8 mouse cellular contexts compared by ENCODE assay signal in genomic region chr2:30495909-30496861, GRCm38 (mm10). TPM values are rescaled to one million over a fixed set of nuclear protein-coding genes. Genes with fewer than 3 reads are reported as not detected.
DNase-seq lines count a peak whose midpoint lies in the region; ATAC-seq and TF ChIP-seq lines count a peak whose summit lies in the region.

No protein-coding gene starts in this region.

- DNase-seq in ES-CJ7 (ENCODE audit: low read depth, low spot score): peak; percentile 78
- peak; percentile 63 to 77 for DNase-seq in cerebellum, adult 18-20 months
- peak; percentile 79 for DNase-seq in hindbrain, embryonic 10.5 days (ENCODE audit: low spot score)
- peak; percentile 56 to 62 for DNase-seq in layer of hippocampus, adult 8-10 months (ENCODE audit: low spot score in 2 of 2)
- peak; percentile 84 for DNase-seq in lung, embryonic 14.5 days
- peak; percentile 56 for DNase-seq in thymus, postnatal 0 days (ENCODE audit: low spot score)

- no peaks in the 10 kb centered on the region for H3K27me3 ChIP-seq in hindbrain, embryonic 10.5 days (ENCODE audit: insufficient read depth, poor library complexity, severe bottlenecking)
- no peaks in the 10 kb centered on the region for H3K27me3 ChIP-seq in lung, embryonic 14.5 days (ENCODE audit: insufficient read depth, low read length)
- no peaks in the 10 kb centered on the region for H3K27me3 ChIP-seq in neural tube, embryonic 15.5 days (replicated peaks)

- H3K36me3 ChIP-seq in hindbrain, embryonic 10.5 days: no peaks in the 10 kb centered on the region
- H3K36me3 ChIP-seq in lung, embryonic 14.5 days (ENCODE audit: insufficient read depth): no peaks in the 10 kb centered on the region
- H3K36me3 ChIP-seq in neural tube, embryonic 15.5 days: no peaks in the 10 kb centered on the region

- no peaks in the 10 kb centered on the region for H3K9me3 ChIP-seq in hindbrain, embryonic 10.5 days
- H3K9me3 ChIP-seq in lung, embryonic 14.5 days (ENCODE audit: low read depth, low read length): no peaks in the 10 kb centered on the region
- no peaks in the 10 kb centered on the region for H3K9me3 ChIP-seq in neural tube, embryonic 15.5 days (replicated peaks)

- no peak for TF ChIP-seq CTCF in lung, embryonic 14.5 days (IDR thresholded peaks at IDR 0.05; ENCODE audit: low read depth)

- H3K4me3 ChIP-seq in hindbrain, embryonic 10.5 days: peak overlapping the region; percentile 48
- H3K4me3 ChIP-seq in lung, embryonic 14.5 days (ENCODE audit: low read depth, low read length): peak overlapping the region; percentile 25
- H3K4me3 ChIP-seq in neural tube, embryonic 15.5 days (replicated peaks): peak overlapping the region; percentile 38

- H3K27ac ChIP-seq in hindbrain, embryonic 10.5 days: peak overlapping the region; percentile 84
- H3K27ac ChIP-seq in lung, embryonic 14.5 days (ENCODE audit: low read depth): no peak overlapping the region
- peak overlapping the region; percentile 41; the same call in 1 of the 2 replicates for H3K27ac ChIP-seq in neural tube, embryonic 15.5 days (replicated peaks)

- H3K4me2 ChIP-seq in lung, embryonic 14.5 days: peak overlapping the region; percentile 62
- peak overlapping the region; percentile 67 for H3K4me2 ChIP-seq in neural tube, embryonic 15.5 days

- H3K9ac ChIP-seq in lung, embryonic 14.5 days: peak overlapping the region; percentile 23; the same call in 1 of the 2 replicates
- peak overlapping the region; percentile 36 for H3K9ac ChIP-seq in neural tube, embryonic 15.5 days (replicated peaks)

- 26% methylated on average over 22 of the region's 22 CpGs for WGBS in hindbrain, embryonic 10.5 days
- 21% methylated on average over 22 of the region's 22 CpGs for whole genome bisulfite sequencing in lung, embryonic 14.5 days
- 29% methylated on average over 22 of the region's 22 CpGs for WGBS in neural tube, embryonic 15.5 days

- peak; percentile 95 for ATAC-seq in frontal cortex, adult (ENCODE audit: low TSS enrichment)
- ATAC-seq in lung, embryonic 14.5 days (ENCODE audit: insufficient read depth): peak; percentile 96
- ATAC-seq in neural tube, embryonic 15.5 days (ENCODE audit: low FRiP score): peak; percentile 95

- peaks cover 16% of the 10 kb centered on the region for H3K4me1 ChIP-seq in hindbrain, embryonic 10.5 days (replicated peaks)
- 0 out of 2 replicates have a peak, but pooled peaks cover 8% of the 10 kb centered on the region for H3K4me1 ChIP-seq in lung, embryonic 14.5 days (ENCODE audit: insufficient read depth)
- H3K4me1 ChIP-seq in neural tube, embryonic 15.5 days: peaks cover 11% of the 10 kb centered on the region

RNA-seq across cellular contexts. Expression of gene Ier5l, which starts 22.2 kb away (rescaled TPM):
- polyA plus RNA-seq in hindbrain, embryonic 10.5 days (2016; fragmentation: Nextera tagmentation; extraction: Ambion mirVana): 3.1 and 3.3 TPM in 2 replicates
- total RNA-seq in layer of hippocampus, adult 8-10 months (2022): 10 to 100 TPM; 11.6 to 12.5 (median 12.4) TPM
- 4.7 and 4.9 TPM in 2 replicates for polyA plus RNA-seq in lung, embryonic 14.5 days (2014; fragmentation: Nextera tagmentation; extraction: Ambion mirVana)
- polyA plus RNA-seq in neural tube, embryonic 15.5 days (2015; fragmentation: Nextera tagmentation; extraction: Ambion mirVana): 1.4 and 1.9 TPM in 2 replicates
- 0.55 and 0.69 TPM in 2 replicates for polyA plus RNA-seq in thymus, postnatal 0 days (2015; fragmentation: Nextera tagmentation; extraction: Ambion mirVana)
